Mouse (Mus musculus): Measurements from ENCODE around the gene Olfr913.

Olfr913 gene

GRCm38 (mm10) chr9:38592459-38592858, at the start of gene Olfr913:
Olfr913 (plus strand) TSS chr9:38592759.
- no peak for DNase-seq (ENCODE audit: low spot score in 2 of 2)

GRCm38 (mm10) chr9:38579878-38580277, 12.7 kb upstream of the Olfr913 start, which contains the start of gene Olfr912:
Olfr912 (plus strand) TSS chr9:38580178.
- no peak for DNase-seq (ENCODE audit: low spot score in 2 of 2)

- DNase-seq (ENCODE audit: low spot score in 2 of 2): no peak
Measured at GRCm38 (mm10) chr9:38591056-38591455, 1.5 kb upstream of the Olfr913 start.

- no peak for DNase-seq (ENCODE audit: low spot score in 2 of 2)
Measured at GRCm38 (mm10) chr9:38604802-38605201, 12.2 kb downstream of the Olfr913 start, which contains the start of gene Olfr914. Olfr914 (plus strand) TSS chr9:38605102.

GRCm38 (mm10) chr9:38632406-38632805, 39.8 kb downstream of the Olfr913 start:
- no peak for DNase-seq (ENCODE audit: low spot score in 2 of 2)

Measured in right cerebral cortex, postnatal 36 days (tissue).